Comparison of ENCODE assay signal across 16 mouse cellular contexts in the genomic region with DNA sequence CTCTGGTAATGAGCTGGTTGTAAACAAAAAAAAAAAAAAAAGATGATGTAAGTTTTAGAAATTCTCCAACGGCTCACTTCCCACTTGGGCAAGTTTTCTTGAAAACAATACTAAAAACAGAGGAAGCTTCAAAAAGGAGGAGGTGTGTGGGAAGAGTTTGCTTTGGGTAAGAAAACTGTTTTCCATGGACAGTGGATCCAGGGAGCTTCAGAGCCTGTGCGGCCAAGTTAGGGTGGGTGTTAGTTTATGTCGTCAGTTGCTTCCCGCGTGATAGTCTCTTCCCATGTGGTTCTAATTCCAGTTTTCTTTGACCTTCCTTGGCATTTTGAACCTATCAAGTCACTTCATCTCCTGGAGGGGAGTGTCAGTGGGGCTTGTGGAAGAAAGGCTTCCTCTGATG. TPM values are rescaled to one million over a fixed set of nuclear protein-coding genes. Genes with fewer than 3 reads are reported as not detected.
DNase-seq lines count a peak whose midpoint lies in the region; ATAC-seq and TF ChIP-seq lines count a peak whose summit lies in the region.
"Had no signal": no experiment of that assay in that cellular context is flagged by ENCODE, and none has a peak within 500 bp of the region (broad histone marks: within the 10 kb centered on the region; RNA-seq: fewer than 3 reads in every experiment).

No protein-coding gene starts in this region.

- peak in 1 of 2 experiments; percentile 41; a peak in 1 of 4 replicates for TF ChIP-seq EP300 in MEL (IDR thresholded peaks at IDR 0.05; ENCODE audit: low read depth in 1 of 2, low read length in 2 of 2)
- no peak for TF ChIP-seq EP300 in heart, postnatal 0 days (IDR thresholded peaks at IDR 0.05; ENCODE audit: low read depth)

- TF ChIP-seq CTCF in MEL (IDR thresholded peaks at IDR 0.05 in 2 of 3, conservative IDR thresholded peaks at IDR 0.05 in 1 of 3; ENCODE audit: control insufficient read depth in 1 of 3, insufficient read depth in 1 of 3, low read depth in 2 of 3, low read length in 3 of 3, poor library complexity in 1 of 3, severe bottlenecking in 1 of 3): no peak
- no peak for TF ChIP-seq CTCF in heart, postnatal 0 days (IDR thresholded peaks at IDR 0.05; ENCODE audit: low read depth)

- H3K79me2 ChIP-seq in MEL (ENCODE audit: control insufficient read depth, insufficient read depth, low read length, poor library complexity): no peaks in the 10 kb centered on the region

- 41% methylated on average over 5 of the region's 5 CpGs for WGBS in limb, embryonic 12.5 days
- WGBS in limb, embryonic 10.5 days: 40% methylated on average over 5 of the region's 5 CpGs
- WGBS in heart, postnatal 0 days: 73% methylated on average over 5 of the region's 5 CpGs

- no peak for TF ChIP-seq RAD21 in MEL (IDR thresholded peaks at IDR 0.05; ENCODE audit: low read depth, low read length)

- no peak for ATAC-seq in limb, embryonic 12.5 days (ENCODE audit: insufficient number of reproducible peaks, insufficient read depth, low FRiP score, low TSS enrichment, low read depth)
- no peak for ATAC-seq in heart, postnatal 0 days (ENCODE audit: insufficient read depth, low read depth)
- ATAC-seq: forebrain, embryonic 13.5 days; inflammation-experienced regulatory T-cells, adult 6 months; liver, postnatal 0 days; midbrain, embryonic 15.5 days had no signal

- H3K4me2 ChIP-seq in limb, embryonic 12.5 days: no peak overlapping the region
- no peak overlapping the region for H3K4me2 ChIP-seq in heart, postnatal 0 days (ENCODE audit: low read depth, low read length)
- H3K4me2 ChIP-seq: embryonic facial prominence, embryonic 15.5 days; forebrain, embryonic 13.5 days; midbrain, embryonic 15.5 days had no signal

- no peak overlapping the region for H3K4me3 ChIP-seq in limb, embryonic 12.5 days (replicated peaks)
- no peak overlapping the region for H3K4me3 ChIP-seq in limb, embryonic 10.5 days
- no peak overlapping the region for H3K4me3 ChIP-seq in MEL (ENCODE audit: control insufficient read depth in 1 of 2, insufficient read depth in 1 of 2, low read depth in 2 of 2, low read length in 2 of 2)
- H3K4me3 ChIP-seq in heart, postnatal 0 days (ENCODE audit: low read depth, low read length): no peak overlapping the region
- H3K4me3 ChIP-seq: embryonic facial prominence, embryonic 15.5 days; forebrain, embryonic 13.5 days; midbrain, embryonic 15.5 days had no signal

- H3K9me3 ChIP-seq in limb, embryonic 12.5 days: no peaks in the 10 kb centered on the region
- H3K9me3 ChIP-seq in limb, embryonic 10.5 days (replicated peaks): no peaks in the 10 kb centered on the region
- no peaks in the 10 kb centered on the region for H3K9me3 ChIP-seq in MEL (replicated peaks; ENCODE audit: insufficient read depth, low read length)
- H3K9me3 ChIP-seq in heart, postnatal 0 days (replicated peaks; ENCODE audit: control insufficient read depth, low read length): no peaks in the 10 kb centered on the region
- H3K9me3 ChIP-seq: embryonic facial prominence, embryonic 15.5 days; forebrain, embryonic 13.5 days; midbrain, embryonic 15.5 days had no signal

- no peak for TF ChIP-seq POLR2A in MEL (IDR thresholded peaks at IDR 0.05; ENCODE audit: control insufficient read depth in 1 of 2, insufficient read depth in 1 of 2, low read depth in 1 of 2, low read length in 2 of 2, poor library complexity in 1 of 2)

- H3K27me3 ChIP-seq in limb, embryonic 12.5 days: no peaks in the 10 kb centered on the region
- no peaks in the 10 kb centered on the region for H3K27me3 ChIP-seq in limb, embryonic 10.5 days (ENCODE audit: low read depth, poor library complexity, severe bottlenecking)
- no peaks in the 10 kb centered on the region for H3K27me3 ChIP-seq in MEL (ENCODE audit: control insufficient read depth in 1 of 2, insufficient read depth in 2 of 2, low read length in 2 of 2)
- no peaks in the 10 kb centered on the region for H3K27me3 ChIP-seq in heart, postnatal 0 days (ENCODE audit: control insufficient read depth, insufficient read depth, low read length)
- H3K27me3 ChIP-seq: embryonic facial prominence, embryonic 15.5 days; forebrain, embryonic 13.5 days; midbrain, embryonic 15.5 days had no signal

- peak; percentile 75 for DNase-seq in heart, adult 11 months
- no peak for DNase-seq in heart, postnatal 36 days
- no peak for DNase-seq in limb, embryonic 10.5 days (ENCODE audit: low spot score)
- DNase-seq in MEL (ENCODE audit: low read depth, low spot score): no peak
- no peak for DNase-seq in heart, postnatal 0 days (ENCODE audit: low spot score)
- no peak for DNase-seq in testis, postnatal 14 days (ENCODE audit: low spot score)
- no peak for DNase-seq in adrenal gland, postnatal 14 days
- DNase-seq: cerebellum, adult 8-10 months; liver, postnatal 0 days; thymus, postnatal 36 days had no signal

- 0 out of 2 replicates have a peak overlapping the region, but pooled peaks have one; percentile 14 for H3K27ac ChIP-seq in limb, embryonic 12.5 days
- no peak overlapping the region for H3K27ac ChIP-seq in limb, embryonic 10.5 days
- H3K27ac ChIP-seq in MEL (ENCODE audit: control insufficient read depth, low read depth, low read length): peak overlapping the region; percentile 11; the same call in 1 of the 2 replicates
- H3K27ac ChIP-seq in heart, postnatal 0 days (ENCODE audit: low read depth): peak overlapping the region; percentile 95
- H3K27ac ChIP-seq: embryonic facial prominence, embryonic 15.5 days; forebrain, embryonic 13.5 days; midbrain, embryonic 15.5 days; stomach, postnatal 0 days had no signal

- H3K36me3 ChIP-seq in limb, embryonic 12.5 days: no peaks in the 10 kb centered on the region
- H3K36me3 ChIP-seq in limb, embryonic 10.5 days: no peaks in the 10 kb centered on the region
- no peaks in the 10 kb centered on the region for H3K36me3 ChIP-seq in MEL (ENCODE audit: control insufficient read depth in 1 of 2, insufficient read depth in 2 of 2, low read length in 2 of 2)
- H3K36me3 ChIP-seq in heart, postnatal 0 days (replicated peaks; ENCODE audit: control insufficient read depth, insufficient read depth, low read length): no peaks in the 10 kb centered on the region
- H3K36me3 ChIP-seq: embryonic facial prominence, embryonic 15.5 days; midbrain, embryonic 15.5 days had no signal

- intact Hi-C loops in heart, postnatal 36 days (cut with DNase I): no loop called here

- peaks cover 63% of the 10 kb centered on the region for H3K4me1 ChIP-seq in limb, embryonic 12.5 days (replicated peaks)
- H3K4me1 ChIP-seq in limb, embryonic 10.5 days: peaks cover 45% of the 10 kb centered on the region
- no peaks in the 10 kb centered on the region; a peak in 1 of 4 replicates for H3K4me1 ChIP-seq in MEL (ENCODE audit: control insufficient read depth in 1 of 2, insufficient read depth in 2 of 2, low read length in 2 of 2)
- H3K4me1 ChIP-seq in heart, postnatal 0 days (ENCODE audit: control insufficient read depth, insufficient read depth): peaks cover 58% of the 10 kb centered on the region

- H3K9ac ChIP-seq in limb, embryonic 12.5 days (replicated peaks): no peak overlapping the region
- H3K9ac ChIP-seq in MEL (ENCODE audit: control insufficient read depth, low read depth, low read length, poor library complexity, severe bottlenecking): no peak overlapping the region
- H3K9ac ChIP-seq in heart, postnatal 0 days (replicated peaks; ENCODE audit: low read depth, low read length): no peak overlapping the region
- H3K9ac ChIP-seq: embryonic facial prominence, embryonic 15.5 days; forebrain, embryonic 13.5 days; liver, postnatal 0 days; midbrain, embryonic 15.5 days had no signal

TF ChIP-seq in MEL, 35 proteins besides CTCF, POLR2A, EP300 and RAD21:
- TF ChIP-seq MAFK (IDR thresholded peaks at IDR 0.05; ENCODE audit: borderline replicate concordance, low read depth, low read length) (no peak), ZMIZ1 (IDR thresholded peaks at IDR 0.05; ENCODE audit: low read depth, low read length) (no peak), NRF1 (IDR thresholded peaks at IDR 0.05; ENCODE audit: insufficient read depth, low read depth, low read length, poor library complexity, severe bottlenecking) (no peak), SMC3 (IDR thresholded peaks at IDR 0.05; ENCODE audit: low read depth, low read length) (no peak), ZKSCAN1 (IDR thresholded peaks at IDR 0.05; ENCODE audit: low read depth, low read length) (no peak), MAZ (IDR thresholded peaks at IDR 0.05; ENCODE audit: low read depth, low read length) (no peak), GABPA (IDR thresholded peaks at IDR 0.05; ENCODE audit: low read depth, low read length) (no peak), MYB (IDR thresholded peaks at IDR 0.05; ENCODE audit: low read depth, low read length) (no peak), POLR2AphosphoS5 (IDR thresholded peaks at IDR 0.05; ENCODE audit: borderline replicate concordance, low read depth, low read length) (no peak), MEF2A (IDR thresholded peaks at IDR 0.05; ENCODE audit: extremely low read depth, insufficient replicate concordance, low read depth, low read length, poor library complexity, severe bottlenecking) (no peak), MAX (IDR thresholded peaks at IDR 0.05; ENCODE audit: low read length) (no peak), GATA1 (IDR thresholded peaks at IDR 0.05; ENCODE audit: low read depth, low read length) (no peak), USF2 (IDR thresholded peaks at IDR 0.05; ENCODE audit: borderline replicate concordance in 1 of 2, insufficient read depth in 1 of 2, low read depth in 1 of 2, low read length in 2 of 2) (no peak), SIN3A (IDR thresholded peaks at IDR 0.05; ENCODE audit: low read length) (no peak)

RNA-seq across cellular contexts. Expression of a gene that starts 21.1 kb away (rescaled TPM):
- total RNA-seq in heart, postnatal 36 days (2021): 10 to 100 TPM; 48.9 to 51.9 TPM
- polyA plus RNA-seq in limb, embryonic 12.5 days (2016; fragmentation: Nextera tagmentation; extraction: Ambion mirVana): 9.2 and 13.7 TPM in 2 replicates
- polyA plus RNA-seq in limb, embryonic 10.5 days (2016; fragmentation: Nextera tagmentation; extraction: Ambion mirVana): 3.9 and 6.4 TPM in 2 replicates
- not detected in 2 replicates for total RNA-seq in MEL (2012; rRNA removed)
- polyA plus RNA-seq in MEL (2012; ENCODE audit: insufficient read depth in 1 of 2, insufficient read length in 2 of 2, low read depth in 1 of 2, low replicate concordance in 2 of 2, missing spikeins in 1 of 2): not detected
- 40.8 and 72.6 TPM in 2 replicates for total RNA-seq in heart, postnatal 0 days (2014; rRNA removed; ENCODE audit: low replicate concordance)
- 9.5 and 11.1 TPM in 2 replicates for polyA plus RNA-seq in heart, postnatal 0 days (2015; fragmentation: Nextera tagmentation; extraction: Ambion mirVana)
- total RNA-seq in adrenal gland, postnatal 14 days (2021): 76.6 and 87.4 TPM in 2 replicates

Comparison
In these comparisons a context has a peak if more than half of its experiments do, and no peak if none do; other contexts are left out.
1. RNA of a gene that starts 21.1 kb away (total RNA-seq): 76.6 to 87.4 TPM in adrenal gland, postnatal 14 days, 40.8 to 72.6 TPM in heart, postnatal 0 days and 48.9 to 51.9 TPM in heart, postnatal 36 days; not detected in MEL; every median in the first group is over 10 times any median in the second.